Mouse (Mus musculus) spleen, adult 2 months (tissue): Measurements from ENCODE around the gene Cfap61. TPM values are rescaled to one million over a fixed set of nuclear protein-coding genes. Genes with fewer than 3 reads are reported as not detected.

Experiments
- DNase-seq, 2 experiments: peaks; one replicate each; pipeline versions ENCODE4 v3.0.0 to v3.0.0-alpha.2; 2012 to 2021; ENCODE audit warnings: low spot score in 2 of 2, low read depth in 1 of 2
- H3K27ac ChIP-seq: fragments of 200-500 bp; 2 replicates; pipeline ENCODE4 v1.5.1; 2012; ENCODE audit warnings: low read length, inconsistent platforms; ENCODE audit not compliant: insufficient read depth
- H3K27me3 ChIP-seq: fragments of 200-500 bp; 2 replicates; pipeline ENCODE4 v1.6.1; 2012; ENCODE audit warnings: mild to moderate bottlenecking, moderate library complexity, low read length, inconsistent platforms; ENCODE audit not compliant: control insufficient read depth, insufficient read depth
- H3K36me3 ChIP-seq: fragments of 200-500 bp; 2 replicates; pipeline ENCODE4 v1.6.1; 2012; ENCODE audit warnings: mild to moderate bottlenecking, low read length, inconsistent platforms; ENCODE audit not compliant: control insufficient read depth, insufficient read depth
- H3K4me1 ChIP-seq: fragments of 200-500 bp; 2 replicates; pipeline ENCODE4 v1.6.1; 2011; ENCODE audit warnings: inconsistent platforms; ENCODE audit not compliant: control insufficient read depth, insufficient read depth, insufficient read length
- H3K4me3 ChIP-seq: fragments of 200-500 bp; 2 replicates; pipeline ENCODE4 v1.5.1; 2011; ENCODE audit warnings: mild to moderate bottlenecking, inconsistent platforms; ENCODE audit not compliant: insufficient read depth, insufficient read length; ENCODE audit errors: extremely low read depth
- CTCF ChIP-seq: fragments of 200-500 bp; IDR thresholded peaks from 2 replicates; pipeline ENCODE4 v1.5.1; 2011; ENCODE audit warnings: mild to moderate bottlenecking, inconsistent platforms; ENCODE audit not compliant: insufficient read depth, insufficient read length, insufficient replicate concordance; ENCODE audit errors: extremely low read depth
- POLR2A ChIP-seq: fragments of 200-500 bp; IDR thresholded peaks from 2 replicates; pipeline ENCODE4 v1.6.1; 2011; ENCODE audit warnings: low read depth, low read length, inconsistent platforms
- WGBS: fragments of 180-500 bp; shearing (Covaris S2); methylation state at CpG from one replicate; pipeline ENCODE4 v1.1.7; 2018; 5-methylcytosine and 5-hydroxymethylcytosine counted together
- polyA plus RNA-seq: library from polyadenylated mRNA; depleted of rRNA; stranded (reverse); fragments of >200 nt; gene quantifications from 2 replicates; pipeline ENCODE4 v1.2.3, GENCODE M21; 2012

The Cfap61 gene
- polyA plus RNA-seq, 1 experiment: 0.40 TPM

DNA sequence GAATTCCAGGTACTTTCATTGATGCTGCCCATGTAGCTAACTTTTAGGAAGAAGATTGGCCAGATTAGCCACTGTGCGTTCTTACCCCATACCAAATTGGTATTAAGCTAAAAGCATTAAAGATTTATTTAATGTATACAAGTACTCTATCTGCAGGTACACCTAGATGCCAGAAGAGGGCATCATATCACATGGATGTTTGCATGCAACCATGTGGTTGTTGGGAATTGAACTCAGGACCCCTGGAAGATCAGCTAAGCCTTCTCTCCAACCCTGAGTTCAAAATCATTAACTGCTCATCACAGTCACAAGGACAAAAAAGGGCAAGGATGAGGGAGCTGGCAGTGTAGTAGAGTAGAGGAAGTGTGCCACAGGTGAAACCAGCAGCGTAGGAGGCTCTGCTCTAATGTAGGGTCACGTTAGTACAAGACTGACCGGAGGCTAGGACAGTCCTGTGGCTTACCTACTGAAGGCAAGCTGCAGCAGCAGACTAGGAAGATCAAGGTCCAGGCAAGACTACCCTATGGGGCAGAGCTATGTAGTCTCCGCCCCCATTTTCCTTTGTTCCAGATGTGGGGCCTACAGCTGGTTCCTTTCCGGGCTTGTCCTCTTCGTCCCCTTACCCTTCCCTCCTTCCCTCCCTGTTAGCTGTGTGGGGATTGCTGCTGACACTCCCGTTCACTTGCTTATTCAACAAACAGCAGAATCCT, 13.5 kb upstream of the Cfap61 start:
- Histone ChIP-seq H3K27me3 (no peaks in the 10 kb centered on the region), H3K4me3 (no peak overlapping the region), H3K36me3 (peaks cover 47% of the 10 kb centered on the region), H3K4me1 (no peaks in the 10 kb centered on the region), H3K27ac (no peak overlapping the region)
- TF ChIP-seq CTCF (no peak), POLR2A (no peak)
- 90% methylated on average over 8 of the region's 8 CpGs for WGBS
- DNase-seq: no peak

DNA sequence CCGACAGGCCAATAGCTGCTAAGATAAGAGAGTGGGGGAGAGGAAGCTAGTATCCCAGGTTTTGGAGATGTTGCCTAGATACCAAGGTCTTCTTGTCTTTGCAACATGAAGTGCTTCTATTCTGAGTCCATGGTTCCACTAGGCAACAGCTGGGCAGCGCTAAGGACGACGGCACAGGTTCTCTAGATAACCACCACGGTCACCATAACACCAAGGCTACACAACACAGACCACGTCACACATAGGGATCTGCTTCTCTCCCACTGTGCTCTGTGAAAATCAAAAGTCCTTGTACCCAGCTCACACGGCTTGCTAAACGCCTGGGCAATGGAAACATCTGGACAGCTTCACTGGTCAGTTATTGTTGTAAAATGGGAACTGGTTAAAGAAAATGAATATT, 2.4 kb downstream of the Cfap61 start:
- H3K27ac ChIP-seq: no peak overlapping the region
- DNase-seq: no peak
- TF ChIP-seq POLR2A (no peak), CTCF (no peak)
- WGBS: 79% methylated on average over 8 of the region's 8 CpGs
- H3K4me3 ChIP-seq: no peak overlapping the region
- H3K27me3 ChIP-seq: no peaks in the 10 kb centered on the region; the same call in 1 of the 2 replicates
- peaks cover 3% of the 10 kb centered on the region; the same call in 1 of the 2 replicates for H3K36me3 ChIP-seq
- no peaks in the 10 kb centered on the region for H3K4me1 ChIP-seq

DNA sequence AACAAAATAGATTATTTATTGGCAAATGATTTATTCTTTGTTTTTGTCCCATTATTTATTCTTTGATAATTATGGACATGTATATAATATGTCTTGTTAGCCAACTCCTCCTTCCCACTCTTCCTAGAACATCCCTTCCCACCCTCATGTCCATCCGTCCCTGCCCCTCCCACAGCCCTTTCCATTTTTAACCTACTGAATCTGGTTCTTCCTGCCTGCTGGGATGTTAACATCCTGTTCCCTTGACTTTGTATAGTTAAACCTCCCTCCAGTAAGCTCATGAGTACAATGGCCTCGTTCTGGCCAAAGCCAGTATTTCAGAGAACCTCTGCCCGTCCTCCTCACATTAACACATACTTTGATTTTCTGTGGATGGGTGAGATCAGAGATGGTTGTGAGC, 6.8 kb downstream of the Cfap61 start:
- WGBS: 50% methylated on average over 3 of the region's 3 CpGs
- TF ChIP-seq CTCF (no peak), POLR2A (no peak)
- H3K4me3 ChIP-seq: no peak overlapping the region
- DNase-seq: no peak
- H3K27ac ChIP-seq: no peak overlapping the region
- no peaks in the 10 kb centered on the region for H3K4me1 ChIP-seq
- no peaks in the 10 kb centered on the region for H3K36me3 ChIP-seq
- H3K27me3 ChIP-seq: no peaks in the 10 kb centered on the region; the same call in 1 of the 2 replicates

DNA sequence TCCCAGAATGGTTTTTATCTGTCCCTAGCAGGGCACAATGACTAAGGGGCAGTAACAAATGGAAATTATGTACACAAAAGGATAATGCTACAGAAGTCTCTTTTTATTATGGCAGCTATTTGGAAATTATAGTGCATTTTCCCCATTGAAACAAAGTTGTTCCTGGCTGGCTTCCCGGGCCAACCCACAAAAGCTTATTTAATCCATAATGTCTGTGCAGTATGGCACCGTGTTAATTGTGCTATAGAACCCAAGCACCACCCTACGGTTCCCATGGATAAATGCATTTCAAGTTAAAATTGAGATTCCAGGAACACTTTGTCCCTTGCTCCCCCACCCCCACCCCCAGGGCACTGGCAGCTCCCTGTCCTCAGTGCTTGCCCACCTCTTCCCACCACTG, 9.7 kb downstream of the Cfap61 start:
- H3K4me1 ChIP-seq: no peaks in the 10 kb centered on the region
- no peak for DNase-seq
- no peaks in the 10 kb centered on the region for H3K27me3 ChIP-seq
- 92% methylated on average over 3 of the region's 3 CpGs for WGBS
- H3K27ac ChIP-seq: no peak overlapping the region
- H3K36me3 ChIP-seq: no peaks in the 10 kb centered on the region
- no peak overlapping the region for H3K4me3 ChIP-seq
- TF ChIP-seq POLR2A (no peak), CTCF (no peak)

DNA sequence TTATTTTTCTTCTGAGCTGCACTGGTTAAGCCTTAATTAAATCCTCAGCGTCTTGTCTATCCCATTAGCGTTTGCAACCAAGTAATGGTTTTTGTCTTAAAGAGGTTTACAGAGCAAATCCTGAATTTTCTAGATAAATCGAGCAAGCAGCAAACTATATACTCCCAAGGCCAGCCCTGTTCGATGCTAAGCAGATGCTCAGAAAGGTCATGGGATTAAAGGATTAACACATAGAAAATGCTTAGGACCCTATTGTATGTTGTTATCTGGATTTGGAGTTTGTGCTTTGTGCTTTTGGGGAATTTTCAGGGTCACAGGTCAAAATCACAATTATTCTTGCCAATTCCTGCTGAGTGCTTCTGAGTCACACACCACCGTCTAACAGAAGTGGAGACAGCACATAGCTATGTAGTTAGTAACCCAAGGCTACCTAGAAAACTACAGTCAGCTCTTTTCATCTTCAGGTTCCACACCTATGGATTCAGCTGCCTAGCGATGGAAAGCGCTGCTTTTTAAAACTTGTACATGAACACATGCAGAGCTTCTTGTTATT, 13.9 kb downstream of the Cfap61 start:
- H3K4me3 ChIP-seq: no peak overlapping the region
- TF ChIP-seq CTCF: no peak
- no peak for TF ChIP-seq POLR2A
- no peaks in the 10 kb centered on the region for H3K4me1 ChIP-seq
- no peak for DNase-seq
- H3K27ac ChIP-seq: no peak overlapping the region
- H3K36me3 ChIP-seq: no peaks in the 10 kb centered on the region
- WGBS: 85% methylated on average over 7 of the region's 7 CpGs
- H3K27me3 ChIP-seq: no peaks in the 10 kb centered on the region

DNA sequence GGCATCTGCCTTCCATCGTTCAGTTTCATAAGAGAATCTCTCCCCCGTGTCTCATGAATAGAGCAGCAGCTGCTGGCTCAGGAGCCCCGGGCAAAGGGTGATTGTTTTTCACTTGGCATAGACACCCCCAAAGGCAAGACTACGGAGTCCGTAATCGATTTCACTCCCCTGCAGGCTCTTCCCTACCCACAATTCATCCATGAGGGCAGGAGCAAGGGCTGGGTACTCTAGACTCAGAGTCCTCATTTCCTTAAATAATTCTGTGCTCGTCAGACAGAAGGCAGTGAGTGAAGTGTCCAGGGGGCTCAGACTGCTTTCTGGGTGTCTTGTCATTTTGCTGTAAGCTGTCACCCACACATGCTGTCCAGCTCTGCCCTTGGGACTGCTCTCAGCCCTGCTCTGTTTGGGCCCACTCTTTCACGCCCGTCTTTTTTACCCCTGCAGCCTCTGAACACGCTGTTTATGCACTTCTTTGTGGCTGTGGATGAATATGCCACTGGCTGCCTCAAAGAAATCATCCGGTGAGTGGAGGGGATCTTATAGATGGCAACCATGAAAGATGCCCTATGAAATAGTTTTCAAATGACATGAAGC, 15.0 kb downstream of the Cfap61 start:
- TF ChIP-seq CTCF: no peak
- no peaks in the 10 kb centered on the region for H3K36me3 ChIP-seq
- no peak overlapping the region for H3K4me3 ChIP-seq
- WGBS: 77% methylated on average over 11 of the region's 11 CpGs
- H3K27me3 ChIP-seq: no peaks in the 10 kb centered on the region
- H3K4me1 ChIP-seq: no peaks in the 10 kb centered on the region
- no peak for DNase-seq
- no peak overlapping the region for H3K27ac ChIP-seq

DNA sequence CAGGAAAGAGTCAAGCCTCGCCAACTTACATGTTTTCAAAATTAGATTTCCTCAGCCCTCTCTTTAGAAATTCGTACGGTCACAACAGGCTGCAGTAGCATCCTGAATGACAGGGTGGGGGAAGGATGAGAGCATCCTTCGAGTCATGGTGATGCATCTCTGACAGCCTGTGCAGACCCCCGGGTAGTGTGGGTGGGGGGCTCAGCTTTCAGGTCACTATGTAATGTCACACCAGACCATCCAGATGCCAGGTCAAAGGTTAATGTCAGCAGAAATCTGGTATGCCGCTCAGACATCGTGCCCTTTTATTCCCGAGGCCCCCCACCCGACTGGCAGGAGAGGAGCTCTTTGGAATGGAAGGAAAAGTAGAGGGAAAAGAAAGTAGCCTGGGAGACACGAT, 15.7 kb downstream of the Cfap61 start:
- no peak for DNase-seq
- H3K36me3 ChIP-seq: no peaks in the 10 kb centered on the region
- H3K4me1 ChIP-seq: no peaks in the 10 kb centered on the region
- H3K27ac ChIP-seq: no peak overlapping the region
- TF ChIP-seq POLR2A (no peak), CTCF (no peak)
- no peaks in the 10 kb centered on the region for H3K27me3 ChIP-seq
- WGBS: 72% methylated on average over 10 of the region's 10 CpGs
- H3K4me3 ChIP-seq: no peak overlapping the region
